Mouse (Mus musculus) cerebellum, adult 11-12 months (tissue): Measurements from ENCODE around the gene Lrfn2.

Source experiments
- DNase-seq: peaks from one replicate; pipeline ENCODE4 v3.0.0; 2022

Gene Lrfn2

GRCm38 (mm10) chr17:48931621-48932405 lies at the start of gene Lrfn2:
TSS of gene Lrfn2 (plus strand) at chr17:48932379.
- peak; percentile 62 for DNase-seq

DNA sequence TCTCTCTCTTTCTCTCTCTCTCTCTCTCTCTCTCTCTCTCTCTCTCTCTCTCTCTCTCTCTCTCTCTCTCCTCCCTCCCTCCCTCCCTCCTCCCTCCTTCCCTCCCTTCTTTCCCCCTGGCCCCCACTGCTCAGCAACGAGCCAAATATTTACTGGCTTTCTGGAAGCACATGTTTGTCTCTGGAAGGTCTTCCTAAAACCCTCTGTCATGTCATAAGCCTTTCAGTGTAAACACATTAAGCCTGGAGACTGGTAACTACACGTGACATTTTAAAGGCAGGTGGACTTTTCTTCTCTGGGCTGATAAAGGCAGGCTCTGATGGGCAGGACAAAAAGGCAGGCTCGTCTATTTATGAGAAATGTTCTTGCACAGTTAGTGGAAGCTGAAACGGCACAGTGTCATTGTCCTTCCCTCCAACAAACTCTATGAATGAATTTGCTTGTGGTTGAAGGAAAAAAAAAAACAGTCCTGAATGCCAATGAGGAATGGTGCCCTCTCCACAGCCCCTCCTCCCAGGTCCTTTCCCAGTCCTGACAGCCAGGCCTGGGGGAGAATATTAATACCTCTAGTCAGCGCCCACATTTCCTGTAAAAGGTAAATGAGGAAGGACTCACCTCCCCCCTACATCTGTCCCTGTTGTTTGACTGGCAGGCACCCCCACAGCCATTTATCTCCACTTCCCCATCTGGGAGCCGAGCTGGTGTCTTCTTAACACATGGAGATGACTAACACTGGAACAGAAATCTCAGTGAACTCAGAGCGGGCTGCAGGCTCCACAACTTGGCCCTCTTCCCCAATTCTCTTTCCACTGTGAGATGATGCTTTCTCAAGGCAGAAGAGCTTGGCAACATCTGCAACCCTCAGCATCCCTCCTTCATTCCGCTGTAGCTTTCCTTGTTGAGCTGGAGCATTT lies 44.5 kb upstream of the Lrfn2 start:
- DNase-seq: no peak

GRCm38 (mm10) chr17:48905286-48906040 lies 26.7 kb upstream of the Lrfn2 start:
- no peak for DNase-seq

DNA sequence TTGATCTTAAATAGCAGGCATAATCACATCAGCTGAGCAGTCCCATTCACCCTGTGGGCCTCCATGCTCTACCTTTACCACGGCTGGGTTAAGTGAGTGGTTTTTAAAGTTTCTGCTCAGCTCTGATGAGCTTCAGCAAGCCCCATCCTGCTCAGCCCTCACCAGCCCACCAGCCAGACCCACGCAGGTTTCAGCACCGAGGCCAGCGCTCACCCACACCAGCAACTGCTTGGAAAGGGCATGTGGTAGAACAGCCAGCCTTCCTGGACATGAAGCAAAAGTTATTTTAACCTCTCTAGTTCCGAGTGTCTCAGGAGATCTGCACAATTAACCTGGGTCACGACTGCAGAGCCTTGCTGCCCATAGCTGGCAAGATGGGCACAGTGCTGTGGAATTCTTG lies 18.7 kb upstream of the Lrfn2 start:
- no peak for DNase-seq

GRCm38 (mm10) chr17:48917411-48917810 lies 14.8 kb upstream of the Lrfn2 start:
- DNase-seq: no peak

DNA sequence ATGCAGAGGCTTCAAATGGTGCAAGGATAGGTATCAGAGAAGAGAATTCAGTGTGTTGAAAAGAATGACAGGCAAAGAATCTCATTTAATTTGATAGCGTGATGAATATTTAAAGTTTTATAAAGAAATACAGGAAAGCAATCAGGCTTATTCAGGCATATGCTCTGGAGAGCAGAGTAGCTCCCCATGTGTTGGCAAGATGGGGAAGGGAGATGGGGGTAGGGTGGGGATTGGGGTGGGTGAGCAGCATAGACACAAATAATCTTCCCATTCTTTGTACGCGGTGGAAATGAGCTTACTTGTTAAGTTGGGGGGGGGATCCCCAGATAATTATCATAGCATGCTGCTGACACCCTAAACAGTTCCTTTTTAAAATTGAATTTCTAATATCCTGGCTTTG lies 13.7 kb upstream of the Lrfn2 start:
- DNase-seq: no peak

DNA sequence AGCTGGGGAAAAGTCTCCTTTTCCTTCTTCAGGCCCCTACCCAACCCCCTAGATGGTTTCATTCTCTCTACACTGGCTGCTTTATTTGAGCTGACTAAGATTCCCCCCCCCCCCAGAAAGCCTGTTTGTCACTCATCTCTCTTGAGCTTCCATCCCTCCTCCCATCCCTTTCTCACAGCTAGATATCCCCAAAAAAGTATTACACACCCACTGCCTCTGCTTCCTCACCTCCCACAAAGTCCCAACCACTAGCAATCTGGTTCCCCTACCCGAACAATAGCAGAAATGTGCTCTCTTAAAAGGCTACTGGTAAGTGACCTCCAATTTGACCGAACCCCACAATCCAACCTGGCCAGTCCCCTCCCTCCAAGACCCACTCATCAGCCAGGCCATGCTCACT lies 9.3 kb upstream of the Lrfn2 start:
- DNase-seq: no peak

- DNase-seq: no peak
These were observed 6.8 kb upstream of the Lrfn2 start for GRCm38 (mm10) chr17:48925426-48925825.

DNA sequence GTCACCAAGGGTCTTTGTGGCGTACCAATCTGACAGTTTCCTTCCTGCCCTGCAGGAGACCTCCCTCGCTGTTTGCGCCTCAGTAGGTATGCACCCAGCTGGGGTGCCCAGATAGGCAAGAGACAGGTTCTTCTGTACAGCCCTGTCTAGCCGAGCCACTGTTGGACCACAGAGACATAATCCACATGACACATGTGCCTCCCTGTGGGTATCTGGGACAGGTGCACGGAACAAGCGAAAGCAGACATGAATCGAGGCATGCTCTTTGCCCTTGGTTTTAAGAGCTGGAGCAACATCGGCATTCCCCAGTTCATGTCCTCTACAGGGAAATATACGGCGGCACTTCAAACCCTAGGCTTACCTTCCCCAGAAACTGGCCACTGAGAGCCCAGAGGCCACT lies 1.2 kb upstream of the Lrfn2 start:
- no peak for DNase-seq

- DNase-seq: no peak
These were observed 277 bp downstream of the Lrfn2 start for GRCm38 (mm10) chr17:48932406-48932906.

DNA sequence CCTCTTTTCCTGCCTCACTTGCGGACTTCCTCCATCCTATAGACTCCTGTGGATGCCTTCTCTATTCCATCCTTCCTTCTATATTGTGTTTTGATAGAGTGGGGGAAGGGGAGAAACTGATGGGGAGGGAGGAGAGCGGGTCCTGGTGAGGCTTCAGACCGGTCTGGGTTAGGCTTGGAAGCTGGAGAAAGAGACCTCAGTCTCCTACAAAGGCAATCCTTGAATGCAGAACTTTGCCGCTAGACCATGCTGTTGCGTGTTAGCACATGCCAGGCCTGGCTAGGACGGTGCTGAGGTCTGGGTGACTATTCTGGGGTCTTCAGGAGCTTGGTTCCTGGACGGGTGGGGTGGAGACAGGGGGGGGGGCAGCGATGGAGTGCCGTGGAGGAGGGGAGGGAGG lies 737 bp downstream of the Lrfn2 start:
- no peak for DNase-seq

DNA sequence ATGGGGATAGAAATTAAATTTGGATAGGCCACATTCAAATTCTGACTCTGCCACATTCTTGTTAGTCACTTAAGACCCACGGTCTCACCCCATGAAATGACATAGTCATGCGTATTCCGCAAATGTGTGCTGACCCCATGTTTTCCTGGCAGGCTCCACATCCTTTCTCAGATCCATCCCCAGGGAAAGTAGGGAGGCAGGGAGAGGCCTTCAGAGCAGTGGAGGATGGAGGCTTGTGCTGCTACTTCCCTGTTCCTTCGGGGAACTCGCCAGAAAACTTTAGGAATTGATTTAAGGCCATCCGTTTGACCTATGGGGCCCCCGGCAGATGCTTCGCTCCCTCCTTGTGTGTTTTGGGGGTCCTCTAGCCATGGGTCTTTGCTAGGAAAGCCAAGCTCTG lies 3.0 kb downstream of the Lrfn2 start:
- DNase-seq: no peak

DNA sequence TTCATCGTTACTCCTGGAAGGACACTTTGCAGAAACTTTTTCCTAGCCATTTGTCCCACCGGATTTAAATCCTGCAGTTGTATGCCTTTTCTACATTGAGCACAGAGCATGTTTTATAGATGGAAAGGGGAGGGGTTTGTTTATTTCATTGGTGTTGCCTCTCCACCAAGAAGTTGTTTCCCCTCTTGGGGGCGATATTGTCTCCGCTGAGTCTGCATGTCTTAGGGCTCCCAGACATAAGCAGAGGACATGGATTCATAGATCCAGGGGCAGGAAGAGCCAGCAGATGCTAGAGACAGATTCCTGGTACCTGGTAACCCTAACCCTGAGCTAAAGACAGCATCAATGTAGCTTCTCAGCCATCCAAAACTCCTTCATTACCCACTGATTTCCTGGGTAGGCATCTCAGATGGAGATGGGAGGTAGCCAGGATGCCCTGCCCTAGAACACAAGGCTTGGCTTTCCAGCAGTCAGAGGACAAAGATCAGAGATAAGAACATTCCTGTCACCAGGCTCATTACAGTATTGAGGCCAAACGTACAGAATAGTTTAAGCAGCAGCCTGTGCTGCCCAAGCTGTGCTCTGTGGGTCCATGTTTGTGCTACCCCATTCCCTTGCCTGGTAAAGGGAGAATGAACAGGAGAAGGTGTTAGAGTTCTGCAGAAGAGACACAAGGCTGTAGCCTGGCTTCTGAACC lies 4.4 kb downstream of the Lrfn2 start:
- DNase-seq: no peak

GRCm38 (mm10) chr17:48938711-48939220 lies 6.6 kb downstream of the Lrfn2 start:
- DNase-seq: no peak

GRCm38 (mm10) chr17:48946315-48946714 lies 14.1 kb downstream of the Lrfn2 start:
- DNase-seq: peak; percentile 75

DNA sequence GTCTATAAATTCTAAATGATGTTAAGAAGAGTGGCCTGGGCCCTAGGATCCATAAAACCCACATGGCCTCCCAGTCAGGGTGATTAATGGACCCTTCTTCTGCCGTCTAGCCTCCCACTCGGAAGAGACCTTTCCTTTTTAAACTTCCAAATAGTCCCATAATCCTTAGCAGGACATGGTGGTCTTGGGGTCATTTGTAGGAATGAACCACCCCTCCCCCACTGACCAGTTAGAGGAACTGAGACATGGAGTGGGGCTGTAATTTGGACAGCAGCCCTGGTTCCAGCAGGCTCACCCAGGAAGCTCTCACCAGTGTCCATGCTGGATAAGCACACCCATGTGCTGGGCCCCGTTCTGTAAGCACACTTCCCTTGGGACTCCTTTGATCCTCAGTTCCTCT lies 14.6 kb downstream of the Lrfn2 start:
- DNase-seq: no peak

- no peak for DNase-seq
These were observed 19.1 kb downstream of the Lrfn2 start for GRCm38 (mm10) chr17:48951250-48951649.

DNA sequence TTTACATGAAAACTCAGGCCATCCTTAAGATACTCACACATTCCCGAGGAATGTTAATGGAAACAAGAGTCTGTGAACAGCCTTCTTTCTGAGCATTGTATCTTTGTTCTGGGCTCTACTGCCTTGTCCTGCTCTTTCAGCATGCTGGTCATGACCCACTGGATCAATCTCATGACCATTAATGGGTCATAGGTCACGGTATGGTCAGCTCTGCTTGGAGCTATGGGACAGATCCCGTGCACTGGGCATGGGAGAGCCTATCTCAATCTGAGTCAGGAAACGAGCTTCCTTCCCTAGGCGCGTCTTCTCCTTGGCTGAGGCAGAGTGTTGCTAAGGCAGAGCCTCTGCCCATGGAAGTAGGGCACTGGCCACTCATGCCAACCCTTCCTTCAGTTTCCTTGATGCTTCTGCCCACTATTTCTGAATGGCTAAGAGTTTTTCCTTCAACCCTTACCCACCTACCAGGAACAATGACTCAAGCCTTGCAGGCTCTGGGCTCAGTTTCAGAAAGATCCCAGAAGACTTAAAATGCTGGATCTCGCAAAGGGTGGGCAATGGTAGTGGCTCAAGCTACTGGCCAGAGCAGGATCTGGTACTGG lies 24.0 kb downstream of the Lrfn2 start:
- no peak for DNase-seq

DNA sequence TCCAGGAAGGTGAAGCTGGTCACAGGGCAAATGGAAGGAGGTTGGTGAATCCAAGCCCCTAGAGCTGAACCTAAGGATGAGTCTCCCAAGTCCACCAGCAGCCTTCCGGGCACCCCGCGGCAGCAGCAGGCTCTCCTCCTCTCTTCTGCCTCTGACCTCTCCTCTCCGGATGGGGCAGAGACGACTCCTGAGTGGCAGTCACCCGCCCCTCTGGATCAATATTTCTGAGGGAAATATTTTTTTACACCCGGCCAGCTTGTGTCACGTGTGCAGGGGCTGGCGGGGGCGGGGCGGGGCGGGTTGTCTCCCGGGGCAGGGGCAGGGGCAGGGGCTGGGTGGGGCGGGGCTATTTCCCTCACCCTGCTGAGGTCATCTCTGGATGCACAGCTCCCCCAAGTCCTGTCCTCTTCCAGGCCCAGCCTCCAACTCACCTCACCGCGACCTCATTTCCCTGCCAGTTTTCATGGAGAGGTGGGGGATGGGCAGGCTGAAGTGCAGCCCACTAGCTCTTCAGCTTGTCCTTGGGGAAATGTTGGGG lies 28.1 kb downstream of the Lrfn2 start:
- no peak for DNase-seq

DNA sequence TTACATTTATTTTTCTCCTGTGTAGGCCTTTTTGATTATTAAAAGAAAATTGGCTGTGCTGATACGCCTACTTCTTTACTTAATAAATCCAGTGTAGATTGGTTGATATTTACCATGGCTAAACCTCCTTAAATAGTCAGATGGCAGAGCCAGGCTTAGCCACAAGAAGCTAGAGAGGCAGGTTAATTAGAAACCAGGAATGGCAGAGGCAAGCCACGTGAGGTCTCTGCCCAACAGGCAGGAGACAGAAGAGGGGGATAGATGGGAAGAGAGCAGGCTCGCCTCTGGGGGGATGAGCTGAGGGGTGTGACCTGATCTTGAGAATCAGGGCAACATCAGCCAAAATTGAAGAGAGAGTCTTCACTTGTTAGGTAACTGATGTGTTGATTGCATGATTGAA lies 30.5 kb downstream of the Lrfn2 start:
- no peak for DNase-seq

- no peak for DNase-seq
These were observed 31.6 kb downstream of the Lrfn2 start for GRCm38 (mm10) chr17:48963740-48964139.

- DNase-seq: no peak
These were observed 36.1 kb downstream of the Lrfn2 start for GRCm38 (mm10) chr17:48968304-48968703.
